Mouse (Mus musculus) embryonic fibroblast, embryonic 13.5 days (primary cell): ENCODE results near the gene Fgf10. TPM values are rescaled to one million over a fixed set of nuclear protein-coding genes. Genes with fewer than 3 reads are reported as not detected.

Experiments used
- H3K27ac ChIP-seq: 2 replicates; pipeline ENCODE4 v1.5.1; 2012; ENCODE audit warnings: low read length, control low read depth, inconsistent platforms; ENCODE audit not compliant: insufficient read depth
- H3K4me1 ChIP-seq: 2 replicates; pipeline ENCODE4 v1.6.1; 2011; ENCODE audit warnings: low read length; ENCODE audit not compliant: control insufficient read depth, insufficient read depth
- H3K4me3 ChIP-seq: 2 replicates; pipeline ENCODE4 v1.5.1; 2011; ENCODE audit warnings: mild to moderate bottlenecking, control low read depth, low read length; ENCODE audit not compliant: insufficient read depth
- CTCF ChIP-seq: IDR thresholded peaks from 2 replicates; pipeline ENCODE4 v1.5.1; 2011; ENCODE audit warnings: mild to moderate bottlenecking, control low read depth, low read length, moderate library complexity, borderline replicate concordance; ENCODE audit not compliant: insufficient read depth
- POLR2A ChIP-seq: IDR thresholded peaks from 2 replicates; pipeline ENCODE4 v1.6.1; 2011; ENCODE audit warnings: low read depth, mild to moderate bottlenecking, control low read depth, low read length, moderate library complexity
- polyA plus RNA-seq: library from polyadenylated mRNA; stranded (reverse); fragments of >200 nt; gene quantifications from 2 replicates; pipeline ENCODE4 v1.2.4, GENCODE M21; 2011; ENCODE audit warnings: low read depth; ENCODE audit not compliant: missing spikeins, insufficient read length

The Fgf10 gene
- polyA plus RNA-seq, 1 experiment = 10.7 TPM

DNA sequence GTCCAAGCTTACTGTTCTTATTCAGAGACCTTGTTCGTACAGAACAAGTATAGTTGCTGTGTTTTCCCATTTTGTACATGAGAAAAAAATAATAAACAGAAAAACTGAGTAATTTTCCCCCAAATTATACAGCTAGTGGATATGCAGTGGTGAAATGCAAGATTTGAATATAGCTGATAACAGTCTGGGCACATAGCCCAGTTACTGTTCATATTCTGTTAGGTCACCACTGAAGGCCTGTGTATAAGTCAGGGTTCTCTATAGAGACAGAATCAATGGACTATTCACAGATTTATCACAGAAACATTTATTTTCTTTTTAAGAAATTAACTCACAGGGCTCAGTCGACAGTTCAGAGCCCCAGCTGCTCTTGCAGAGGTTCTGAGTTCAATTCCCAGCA, 4.7 kb upstream of the Fgf10 start:
- no peaks in the 10 kb centered on the region for H3K4me1 ChIP-seq
- TF ChIP-seq CTCF = no peak
- no peak for TF ChIP-seq POLR2A
- H3K4me3 ChIP-seq = no peak overlapping the region
- H3K27ac ChIP-seq = no peak overlapping the region

DNA sequence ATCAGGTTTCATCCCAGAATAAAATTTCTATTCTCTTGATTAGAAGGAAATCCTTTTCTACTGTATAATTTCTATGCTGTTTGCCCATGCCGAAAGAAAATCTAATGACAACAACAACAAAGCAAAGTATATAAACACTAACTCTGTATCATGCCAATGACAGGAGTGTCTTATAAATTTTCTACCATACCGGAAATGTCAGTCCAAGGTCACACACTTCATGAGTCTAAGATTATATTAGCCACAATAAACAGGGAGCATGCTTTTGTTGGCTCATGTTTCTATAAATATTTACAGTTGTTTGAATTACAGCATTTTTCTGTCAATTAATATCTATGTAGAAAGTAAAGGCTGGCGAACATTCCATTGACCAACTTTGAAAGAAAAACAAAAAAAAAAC, 9.6 kb downstream of the Fgf10 start:
- H3K4me1 ChIP-seq = no peaks in the 10 kb centered on the region
- no peak for TF ChIP-seq CTCF
- no peak for TF ChIP-seq POLR2A
- no peak overlapping the region for H3K4me3 ChIP-seq
- no peak overlapping the region for H3K27ac ChIP-seq

DNA sequence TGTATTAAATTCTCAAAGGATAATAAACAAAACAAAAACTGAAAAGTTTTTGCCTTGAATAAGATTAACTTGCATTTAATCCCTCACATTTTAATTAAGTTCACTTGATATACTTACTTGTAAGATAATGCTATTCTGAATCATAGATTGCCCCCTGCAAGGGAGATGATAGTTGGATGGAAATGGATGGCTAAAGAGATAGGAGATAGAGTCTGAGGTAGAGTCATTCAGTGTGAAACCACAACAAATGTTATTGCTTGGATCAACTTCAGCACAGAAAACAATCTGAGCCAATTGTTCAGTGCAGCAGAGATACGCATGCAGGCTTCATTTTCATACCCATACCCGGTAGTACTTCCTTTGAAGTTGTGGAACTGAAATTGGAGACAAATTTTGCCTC, 23.5 kb downstream of the Fgf10 start:
- no peaks in the 10 kb centered on the region; the same call in 1 of the 2 replicates for H3K4me1 ChIP-seq
- TF ChIP-seq CTCF (no peak), POLR2A (no peak)
- H3K27ac ChIP-seq = no peak overlapping the region
- H3K4me3 ChIP-seq = no peak overlapping the region

DNA sequence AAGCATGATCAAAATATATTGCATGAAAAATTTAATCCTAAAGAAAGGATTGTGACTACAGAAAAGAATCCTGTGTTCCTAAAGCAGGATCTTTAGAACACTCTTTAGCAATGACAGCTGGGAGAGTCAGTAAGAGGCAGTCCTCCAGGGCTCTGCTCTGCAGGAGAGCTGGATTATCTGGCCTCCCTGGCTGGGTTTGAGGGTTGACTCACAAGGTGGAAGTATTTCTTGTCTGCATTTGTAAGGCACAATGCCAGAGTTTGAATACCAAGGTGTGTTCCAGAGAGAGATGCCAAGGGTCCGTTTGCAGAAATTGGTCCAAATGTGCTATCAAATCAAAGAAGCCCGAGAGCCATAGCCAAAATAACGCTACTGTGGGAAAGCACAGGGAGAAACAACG, 25.5 kb downstream of the Fgf10 start:
- TF ChIP-seq POLR2A (no peak), CTCF (no peak)

DNA sequence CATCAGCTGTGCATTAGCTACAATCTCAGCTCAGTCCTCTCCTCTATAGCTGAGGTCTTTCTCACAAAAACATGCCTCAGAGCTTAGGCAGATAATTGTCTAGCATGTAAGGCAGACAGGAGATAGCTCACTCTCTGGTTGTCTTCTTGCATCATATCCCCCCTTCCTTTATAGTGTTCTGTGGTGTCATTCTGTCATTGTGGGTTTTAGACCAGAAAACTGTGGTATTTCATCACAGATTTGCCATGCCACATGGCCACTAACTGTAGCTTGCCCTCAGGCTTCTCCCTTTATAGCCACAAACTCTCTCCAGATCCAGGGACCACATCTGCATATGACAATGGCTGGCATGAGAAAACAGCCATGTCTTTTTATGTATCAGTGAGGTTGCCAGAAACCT, 34.1 kb downstream of the Fgf10 start:
- H3K4me1 ChIP-seq = no peaks in the 10 kb centered on the region
- no peak overlapping the region for H3K27ac ChIP-seq
- H3K4me3 ChIP-seq = no peak overlapping the region
- TF ChIP-seq POLR2A = no peak
- TF ChIP-seq CTCF = no peak

More for the DNA sequence above, 25.5 kb downstream of the Fgf10 start:
- Histone ChIP-seq H3K4me1 (no peaks in the 10 kb centered on the region; the same call in 1 of the 2 replicates), H3K4me3 (no peak overlapping the region), H3K27ac (no peak overlapping the region)

DNA sequence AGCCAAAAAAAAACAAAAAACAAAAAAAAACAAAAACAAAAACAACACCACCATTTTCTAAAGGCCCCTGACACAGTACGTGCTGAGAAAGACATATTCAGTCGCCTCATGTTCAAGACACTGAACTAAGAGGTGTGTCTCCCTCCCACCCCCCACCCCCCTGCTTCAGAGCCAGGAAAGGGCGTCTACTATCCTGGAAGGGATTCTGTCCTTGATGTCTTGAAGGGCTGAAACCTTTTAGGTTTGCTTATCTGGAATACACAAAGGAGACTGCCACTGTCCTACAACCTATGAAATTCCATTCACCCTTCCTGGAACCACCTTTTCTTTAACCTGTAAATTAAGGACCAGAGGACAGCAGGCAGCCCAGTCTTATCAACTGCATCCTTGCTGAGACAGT, 36.1 kb downstream of the Fgf10 start:
- Histone ChIP-seq H3K27ac (no peak overlapping the region), H3K4me3 (no peak overlapping the region), H3K4me1 (no peaks in the 10 kb centered on the region)
- no peak for TF ChIP-seq CTCF
- no peak for TF ChIP-seq POLR2A

DNA sequence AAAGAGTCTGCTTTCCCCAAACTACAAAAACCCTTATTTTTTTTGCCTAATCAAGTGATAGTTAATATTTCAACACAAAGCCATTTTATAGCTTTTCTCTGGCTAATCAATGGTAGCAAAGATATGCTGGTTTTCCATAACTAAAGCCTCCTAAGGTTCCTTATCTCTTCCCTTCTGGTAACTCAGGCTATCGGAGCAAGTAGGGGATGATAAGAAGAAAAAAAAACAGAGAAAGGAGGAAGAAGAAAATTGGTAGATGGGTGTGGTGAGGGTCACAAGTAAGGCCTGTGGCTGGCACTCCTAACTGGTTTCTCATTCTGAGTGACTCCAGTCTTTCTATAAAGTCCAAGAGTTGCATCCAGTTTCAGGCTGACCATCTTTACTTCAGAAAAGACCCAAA, 40.3 kb downstream of the Fgf10 start:
- Histone ChIP-seq H3K4me3 (no peak overlapping the region), H3K4me1 (no peaks in the 10 kb centered on the region), H3K27ac (no peak overlapping the region)
- TF ChIP-seq POLR2A (no peak), CTCF (no peak)

DNA sequence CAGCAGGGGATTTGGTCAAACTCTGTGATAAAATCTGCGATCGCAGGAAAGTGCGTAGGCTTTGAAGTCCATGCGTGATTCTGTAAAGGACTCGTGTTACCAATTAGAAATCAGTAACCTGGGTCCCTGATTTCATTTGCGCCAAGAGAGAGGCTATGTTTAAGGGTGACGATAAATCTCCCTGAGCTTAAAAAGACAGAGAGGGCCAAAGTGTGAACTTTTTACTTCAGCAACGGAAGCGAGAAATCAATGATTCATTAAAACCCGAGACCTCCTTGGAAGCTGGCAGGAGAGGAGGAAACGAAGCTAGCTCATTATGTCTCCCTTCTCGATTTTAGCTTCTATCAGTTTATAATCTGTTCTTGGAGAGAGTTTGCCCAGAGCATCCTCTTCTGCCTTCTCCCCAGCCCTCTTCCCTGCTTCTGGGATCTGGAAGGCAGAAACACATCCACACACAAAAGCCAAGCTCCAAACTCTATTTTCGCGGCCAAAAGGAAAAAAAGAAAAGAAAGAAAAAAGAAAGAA, 44.1 kb downstream of the Fgf10 start:
- Histone ChIP-seq H3K4me1 (no peaks in the 10 kb centered on the region), H3K4me3 (peak overlapping the region; percentile 63), H3K27ac (no peak overlapping the region)
- TF ChIP-seq POLR2A = no peak
- TF ChIP-seq CTCF = no peak

DNA sequence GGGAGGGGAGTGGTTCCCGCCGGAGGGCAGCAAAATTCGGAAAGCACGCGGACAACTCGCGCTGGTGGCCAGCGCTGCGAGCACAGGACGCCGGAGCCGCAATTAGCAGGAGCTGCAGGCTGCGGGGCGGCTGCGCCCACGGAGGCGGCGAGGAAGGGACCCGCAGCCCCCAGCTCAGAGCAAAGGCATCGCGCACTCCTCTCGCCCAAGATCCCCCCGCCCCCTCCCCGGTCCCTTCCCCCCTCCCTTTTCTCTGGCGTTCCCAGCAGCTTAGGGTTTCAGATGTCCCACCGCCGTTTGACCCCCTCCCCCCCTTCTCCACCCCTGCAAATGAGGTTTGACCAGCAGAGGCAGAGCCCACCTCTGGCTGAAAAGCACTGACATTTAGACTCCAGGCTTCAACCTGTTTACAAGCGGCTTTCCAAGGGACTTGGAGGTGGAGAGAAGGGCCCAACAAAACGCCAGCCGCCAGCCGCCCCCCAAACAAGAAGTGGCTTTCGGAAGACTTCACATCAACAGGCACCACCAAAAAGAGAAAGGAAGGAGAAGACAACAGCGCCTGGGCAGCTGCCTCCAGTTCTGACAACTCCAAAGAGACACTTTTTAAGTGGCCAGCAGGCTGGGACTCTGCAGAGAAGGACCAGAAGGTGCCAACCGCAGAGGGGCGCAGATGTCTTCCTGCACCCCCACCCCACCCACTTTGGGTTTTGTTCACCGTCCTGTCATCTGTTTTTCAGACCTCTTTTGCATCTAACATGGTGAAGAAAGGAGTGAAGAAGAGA, 44.9 kb downstream of the Fgf10 start:
- no peak for TF ChIP-seq CTCF
- no peak for TF ChIP-seq POLR2A
- Histone ChIP-seq H3K4me3 (peak overlapping the region; percentile 63), H3K27ac (no peak overlapping the region), H3K4me1 (no peaks in the 10 kb centered on the region)
